In the genomic region with DNA sequence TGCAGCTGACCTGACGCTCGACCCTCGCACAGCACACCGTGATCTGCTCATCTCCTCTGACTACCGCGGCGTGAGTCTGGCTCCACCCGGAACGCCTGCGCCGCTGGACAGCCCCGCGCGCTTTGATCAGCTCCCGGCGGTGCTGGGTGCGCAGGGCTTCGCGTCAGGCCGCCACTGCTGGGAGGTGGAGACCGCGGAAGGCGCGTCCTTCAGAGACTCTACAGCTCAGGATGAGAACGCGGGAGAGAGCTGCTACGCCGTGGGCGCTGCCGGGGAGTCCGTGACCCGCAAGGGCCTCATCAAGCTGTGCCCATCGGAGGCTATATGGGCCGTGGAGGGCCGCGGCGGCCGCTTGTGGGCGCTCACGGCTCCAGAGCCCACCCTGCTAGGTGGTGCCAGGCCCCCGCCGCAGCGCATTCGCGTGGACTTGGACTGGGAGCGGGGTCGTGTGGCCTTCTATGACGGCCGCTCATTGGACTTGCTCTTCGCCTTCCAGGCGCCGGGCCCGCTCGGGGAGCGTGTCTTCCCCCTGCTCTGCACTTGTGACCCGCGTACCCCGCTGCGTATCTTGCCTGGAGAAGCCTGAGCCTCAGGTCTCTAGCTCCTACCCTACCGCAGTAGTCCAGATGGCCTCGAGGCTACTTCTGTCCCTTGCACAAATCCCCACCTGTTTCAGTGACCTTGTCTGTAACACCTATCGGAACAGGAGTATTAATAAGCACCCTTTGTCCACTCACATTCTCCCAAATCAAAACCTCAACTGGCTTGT, we compare ENCODE assay signal across 8 mouse cellular contexts. TPM values are rescaled to one million over a fixed set of nuclear protein-coding genes. Genes with fewer than 3 reads are reported as not detected.
DNase-seq lines count a peak whose midpoint lies in the region; ATAC-seq and TF ChIP-seq lines count a peak whose summit lies in the region.

No protein-coding gene starts in this region.

- TF ChIP-seq CTCF in cerebellum, adult 2 months (IDR thresholded peaks at IDR 0.05; ENCODE audit: borderline replicate concordance, insufficient read depth, low read depth, low read length), result no peak
- peak; percentile 65 for TF ChIP-seq CTCF in forebrain, postnatal 0 days (IDR thresholded peaks at IDR 0.05; ENCODE audit: low read depth)

- under 1% methylated on average over 62 of the region's 62 CpGs for whole genome bisulfite sequencing in cerebellum, adult 2 months
- WGBS in forebrain, postnatal 0 days, result 1% methylated on average over 62 of the region's 62 CpGs

- peaks cover 62% of the 10 kb centered on the region for H3K27me3 ChIP-seq in erythroblast, embryonic 14.5 days (ENCODE audit: control insufficient read depth)
- no peaks in the 10 kb centered on the region for H3K27me3 ChIP-seq in cerebellum, adult 2 months (ENCODE audit: control insufficient read depth, insufficient read depth, low read length)
- peaks cover 13% of the 10 kb centered on the region for H3K27me3 ChIP-seq in forebrain, postnatal 0 days (ENCODE audit: insufficient read depth, low read length)

- peak overlapping the region; percentile 65 for H3K27ac ChIP-seq in cerebellum, adult 2 months (ENCODE audit: insufficient read depth, low read length)
- H3K27ac ChIP-seq in forebrain, postnatal 0 days (ENCODE audit: low read depth, low read length), result peak overlapping the region; percentile 76

- H3K4me3 ChIP-seq in erythroblast, embryonic 14.5 days (replicated peaks), result peak overlapping the region; percentile 1
- H3K4me3 ChIP-seq in cerebellum, adult 2 months (replicated peaks; ENCODE audit: insufficient read depth, low read depth, low read length), result peak overlapping the region; percentile 77
- peak overlapping the region; percentile 55 for H3K4me3 ChIP-seq in forebrain, postnatal 0 days (ENCODE audit: low read depth, low read length)

- H3K36me3 ChIP-seq in erythroblast, embryonic 14.5 days (ENCODE audit: control insufficient read depth), result peaks cover 17% of the 10 kb centered on the region
- peaks cover 11% of the 10 kb centered on the region for H3K36me3 ChIP-seq in forebrain, postnatal 0 days (ENCODE audit: insufficient read depth)

- peaks cover 20% of the 10 kb centered on the region for H3K4me1 ChIP-seq in erythroblast, embryonic 14.5 days (ENCODE audit: control insufficient read depth)
- peaks cover 8% of the 10 kb centered on the region; the same call in 1 of the 2 replicates for H3K4me1 ChIP-seq in cerebellum, adult 2 months (ENCODE audit: control insufficient read depth, insufficient read depth, low read length)
- H3K4me1 ChIP-seq in forebrain, postnatal 0 days (ENCODE audit: insufficient read depth), result peaks cover 7% of the 10 kb centered on the region; the same call in 1 of the 2 replicates

- TF ChIP-seq POLR2A in cerebellum, adult 2 months (IDR thresholded peaks at IDR 0.05; ENCODE audit: borderline replicate concordance, insufficient read depth, low read length), result no peak; the same call in 1 of the 2 replicates

- H3K9ac ChIP-seq in forebrain, postnatal 0 days, result peak overlapping the region; percentile 80

- H3K9me3 ChIP-seq in erythroblast, embryonic 14.5 days (ENCODE audit: control insufficient read depth, low read length), result no peaks in the 10 kb centered on the region
- H3K9me3 ChIP-seq in forebrain, postnatal 0 days (ENCODE audit: low read length), result no peaks in the 10 kb centered on the region

- DNase-seq in cerebellum, adult 2 months, result peak; percentile 69 to 78
- peak; percentile 74 for DNase-seq in forebrain, postnatal 0 days
- DNase-seq in heart, postnatal 4 days, result peak; percentile 47
- peak; percentile 52 to 64 for DNase-seq in layer of hippocampus, postnatal 14 days (ENCODE audit: low spot score in 2 of 2)
- DNase-seq in lung, postnatal 36 days, result peak; percentile 32
- peak; percentile 67 for DNase-seq in right cerebral cortex, postnatal 14 days

- ATAC-seq in erythroblast, adult 5-6 weeks (replicated peaks; ENCODE audit: low FRiP score, poor library complexity, severe bottlenecking), result no peak
- ATAC-seq in forebrain, postnatal 0 days, result peak; percentile 53

- peak overlapping the region; percentile 96 for H3K4me2 ChIP-seq in forebrain, postnatal 0 days (ENCODE audit: low read depth)

RNA-seq across cellular contexts. Expression of gene Ppp1r11, which starts 4.3 kb away (rescaled TPM):
- 7.6 and 9.0 TPM in 2 replicates for polyA plus RNA-seq in erythroblast, embryonic 14.5 days (2012)
- 21.9 and 35.5 TPM in 2 replicates for total RNA-seq in erythroblast, adult 5-6 weeks (2015; ENCODE audit: low replicate concordance)
- 8.8 and 14.4 TPM in 2 replicates for total RNA-seq in erythroblast, adult 5-6 weeks (2017; ENCODE audit: low replicate concordance)
- polyA plus RNA-seq in cerebellum, adult 2 months (2012; rRNA removed), result 196 and 206 TPM in 2 replicates
- 72.3 and 82.2 TPM in 2 replicates for total RNA-seq in forebrain, postnatal 0 days (2014; rRNA removed)
- polyA plus RNA-seq in forebrain, postnatal 0 days (2015; fragmentation: Nextera tagmentation; extraction: Ambion mirVana), result 157 and 183 TPM in 2 replicates
- total RNA-seq in heart, postnatal 4 days (2021), result 10 to 100 TPM; 56.0 to 61.3 TPM
- 10 to 100 TPM; 88.6 to 96.9 TPM for total RNA-seq in layer of hippocampus, postnatal 14 days (2021)

RNA-seq across cellular contexts. Expression of gene Rnf39, which starts 4.5 kb away (rescaled TPM):
- not detected in 2 replicates for polyA plus RNA-seq in erythroblast, embryonic 14.5 days (2012)
- not detected in 2 replicates for total RNA-seq in erythroblast, adult 5-6 weeks (2015; ENCODE audit: low replicate concordance)
- not detected in 2 replicates for total RNA-seq in erythroblast, adult 5-6 weeks (2017; ENCODE audit: low replicate concordance)
- polyA plus RNA-seq in cerebellum, adult 2 months (2012; rRNA removed), result 5.6 and 6.5 TPM in 2 replicates
- total RNA-seq in forebrain, postnatal 0 days (2014; rRNA removed), result 1.8 and 2.5 TPM in 2 replicates
- polyA plus RNA-seq in forebrain, postnatal 0 days (2015; fragmentation: Nextera tagmentation; extraction: Ambion mirVana), result 1.1 and 2.4 TPM in 2 replicates
- total RNA-seq in heart, postnatal 4 days (2021), result under 1 TPM; 0.45 TPM
- 1 to 10 TPM; 4.2 to 4.6 TPM for total RNA-seq in layer of hippocampus, postnatal 14 days (2021)

RNA-seq across cellular contexts. Expression of gene Znrd1, which starts 11.1 kb away (rescaled TPM):
- 0.28 and 0.48 TPM in 2 replicates for polyA plus RNA-seq in erythroblast, embryonic 14.5 days (2012)
- 18.8 and 23.2 TPM in 2 replicates for total RNA-seq in erythroblast, adult 5-6 weeks (2015; ENCODE audit: low replicate concordance)
- 5.7 and 11.0 TPM in 2 replicates for total RNA-seq in erythroblast, adult 5-6 weeks (2017; ENCODE audit: low replicate concordance)
- polyA plus RNA-seq in cerebellum, adult 2 months (2012; rRNA removed), result 37.5 and 40.6 TPM in 2 replicates
- 28.6 and 35.0 TPM in 2 replicates for total RNA-seq in forebrain, postnatal 0 days (2014; rRNA removed)
- 48.8 and 56.5 TPM in 2 replicates for polyA plus RNA-seq in forebrain, postnatal 0 days (2015; fragmentation: Nextera tagmentation; extraction: Ambion mirVana)
- 10 to 100 TPM; 24.9 to 29.3 TPM for total RNA-seq in heart, postnatal 4 days (2021)
- total RNA-seq in layer of hippocampus, postnatal 14 days (2021), result 10 to 100 TPM; 29.3 to 34.2 TPM

RNA-seq across cellular contexts. Expression of gene Znrd1as, which starts 11.2 kb away (rescaled TPM):
- polyA plus RNA-seq in erythroblast, embryonic 14.5 days (2012), result 0.04 and 0.07 TPM in 2 replicates
- 3.8 TPM in 1 of 2 replicates, not detected in the other for total RNA-seq in erythroblast, adult 5-6 weeks (2015; ENCODE audit: low replicate concordance)
- 0.51 and 7.0 TPM in 2 replicates for total RNA-seq in erythroblast, adult 5-6 weeks (2017; ENCODE audit: low replicate concordance)
- 6.7 and 7.8 TPM in 2 replicates for polyA plus RNA-seq in cerebellum, adult 2 months (2012; rRNA removed)
- 2.0 and 3.4 TPM in 2 replicates for total RNA-seq in forebrain, postnatal 0 days (2014; rRNA removed)
- polyA plus RNA-seq in forebrain, postnatal 0 days (2015; fragmentation: Nextera tagmentation; extraction: Ambion mirVana), result 2.6 and 3.7 TPM in 2 replicates
- 1 to 10 TPM; 7.2 to 7.3 TPM for total RNA-seq in heart, postnatal 4 days (2021)
- total RNA-seq in layer of hippocampus, postnatal 14 days (2021), result 1 to 10 TPM; 5.6 to 5.9 TPM

RNA-seq across cellular contexts. Expression of gene 2410137M14Rik, which starts 33.8 kb away (rescaled TPM):
- polyA plus RNA-seq in erythroblast, embryonic 14.5 days (2012), result not detected in 2 replicates
- not detected in 2 replicates for total RNA-seq in erythroblast, adult 5-6 weeks (2015; ENCODE audit: low replicate concordance)
- not detected in 2 replicates for total RNA-seq in erythroblast, adult 5-6 weeks (2017; ENCODE audit: low replicate concordance)
- polyA plus RNA-seq in cerebellum, adult 2 months (2012; rRNA removed), result 0.29 TPM in 1 of 2 replicates, not detected in the other
- total RNA-seq in forebrain, postnatal 0 days (2014; rRNA removed), result 0.38 TPM in 1 of 2 replicates, not detected in the other
- 0.36 TPM in 1 of 2 replicates, not detected in the other for polyA plus RNA-seq in forebrain, postnatal 0 days (2015; fragmentation: Nextera tagmentation; extraction: Ambion mirVana)
- not detected for total RNA-seq in heart, postnatal 4 days (2021)
- not detected for total RNA-seq in layer of hippocampus, postnatal 14 days (2021)

Comparison
In these comparisons a context has a peak if more than half of its experiments do, and no peak if none do; other contexts are left out.
1. H3K4me3 ChIP-seq: peak in every context shown above with its lines; median percentile 77 in cerebellum, adult 2 months; 55 in forebrain, postnatal 0 days; 1 in erythroblast, embryonic 14.5 days.